Mouse (Mus musculus) cortical plate, adult 2 months (tissue): ENCODE measurements around the gene Smtnl1. TPM values are rescaled to one million over a fixed set of nuclear protein-coding genes. Genes with fewer than 3 reads are reported as not detected.

Experiments used
- H3K27ac ChIP-seq: fragments of 200-500 bp; 2 replicates; pipeline ENCODE4 v1.5.1; 2012; ENCODE audit warnings: low read length, control low read depth, inconsistent platforms; ENCODE audit not compliant: insufficient read depth
- H3K4me1 ChIP-seq: fragments of 200-500 bp; 2 replicates; pipeline ENCODE4 v1.6.1; 2011; ENCODE audit warnings: low read length; ENCODE audit not compliant: control insufficient read depth, insufficient read depth
- H3K4me3 ChIP-seq: fragments of 200-500 bp; 2 replicates; pipeline ENCODE4 v1.5.1; 2011; ENCODE audit warnings: mild to moderate bottlenecking, low read length, control low read depth; ENCODE audit not compliant: insufficient read depth
- CTCF ChIP-seq: fragments of 200-500 bp; IDR thresholded peaks from 2 replicates; pipeline ENCODE4 v1.5.1; 2011; ENCODE audit warnings: mild to moderate bottlenecking, control low read depth, low read length; ENCODE audit not compliant: insufficient read depth; ENCODE audit errors: extremely low read depth
- POLR2A ChIP-seq: fragments of 200-500 bp; IDR thresholded peaks from 2 replicates; pipeline ENCODE4 v1.6.1; 2011; ENCODE audit warnings: mild to moderate bottlenecking, low read length, control low read depth; ENCODE audit not compliant: insufficient read depth; ENCODE audit errors: extremely low read depth
- polyA plus RNA-seq: library from polyadenylated mRNA; depleted of rRNA; stranded (reverse); fragments of >200 nt; gene quantifications from 2 replicates; pipeline ENCODE4 v1.2.3, GENCODE M21; 2012; rRNA removed

Gene Smtnl1
- polyA plus RNA-seq, 1 experiment: not detected

GRCm38 (mm10) chr2:84777706-84778105, 44.7 kb downstream of the Smtnl1 start:
- TF ChIP-seq CTCF: no peak
- TF ChIP-seq POLR2A: no peak
- no peaks in the 10 kb centered on the region for H3K4me1 ChIP-seq
- H3K4me3 ChIP-seq: no peak overlapping the region
- no peak overlapping the region for H3K27ac ChIP-seq

GRCm38 (mm10) chr2:84775665-84776064, 46.8 kb downstream of the Smtnl1 start:
- TF ChIP-seq POLR2A (no peak), CTCF (no peak)
- Histone ChIP-seq H3K4me3 (no peak overlapping the region), H3K4me1 (no peaks in the 10 kb centered on the region), H3K27ac (no peak overlapping the region)

- H3K27ac ChIP-seq: no peak within 1 kb of the TSS
- H3K4me1 ChIP-seq: no peaks in the 10 kb centered on the region
- TF ChIP-seq POLR2A (no peak), CTCF (no peak)
- 0 out of 2 replicates have a peak within 1 kb of the TSS, but pooled peaks have one; percentile 1 for H3K4me3 ChIP-seq
These were observed 47.2 kb downstream of the Smtnl1 start, which contains the start of gene Serping1 for GRCm38 (mm10) chr2:84775241-84775640. Gene Serping1 (minus strand): TSS chr2:84775444.

GRCm38 (mm10) chr2:84774751-84775150, 47.7 kb downstream of the Smtnl1 start:
- TF ChIP-seq CTCF: no peak
- TF ChIP-seq POLR2A: no peak
- Histone ChIP-seq H3K4me1 (no peaks in the 10 kb centered on the region), H3K4me3 (0 out of 2 replicates have a peak overlapping the region, but pooled peaks have one; percentile 1), H3K27ac (no peak overlapping the region)

- Histone ChIP-seq H3K27ac (no peak overlapping the region), H3K4me3 (no peak overlapping the region), H3K4me1 (no peaks in the 10 kb centered on the region)
- no peak for TF ChIP-seq POLR2A
These were observed 49.3 kb downstream of the Smtnl1 start for GRCm38 (mm10) chr2:84773195-84773594.

GRCm38 (mm10) chr2:84772454-84772853, 50.0 kb downstream of the Smtnl1 start:
- TF ChIP-seq POLR2A: no peak
- no peak overlapping the region for H3K4me3 ChIP-seq
- H3K27ac ChIP-seq: no peak overlapping the region
- H3K4me1 ChIP-seq: no peaks in the 10 kb centered on the region

GRCm38 (mm10) chr2:84770501-84770900, 52.0 kb downstream of the Smtnl1 start:
- no peak overlapping the region for H3K27ac ChIP-seq
- TF ChIP-seq POLR2A (no peak), CTCF (no peak)
- H3K4me3 ChIP-seq: no peak overlapping the region
- no peaks in the 10 kb centered on the region for H3K4me1 ChIP-seq

GRCm38 (mm10) chr2:84762818-84763217, 59.6 kb downstream of the Smtnl1 start:
- H3K4me3 ChIP-seq: no peak overlapping the region
- TF ChIP-seq POLR2A: no peak
- no peak for TF ChIP-seq CTCF
- no peaks in the 10 kb centered on the region for H3K4me1 ChIP-seq
- no peak overlapping the region for H3K27ac ChIP-seq

- no peak for TF ChIP-seq CTCF
- TF ChIP-seq POLR2A: no peak
- Histone ChIP-seq H3K4me3 (no peak overlapping the region), H3K4me1 (no peaks in the 10 kb centered on the region), H3K27ac (no peak overlapping the region)
These were observed 60.2 kb downstream of the Smtnl1 start for GRCm38 (mm10) chr2:84762295-84762694.

GRCm38 (mm10) chr2:84761840-84762239, 60.6 kb downstream of the Smtnl1 start:
- H3K4me3 ChIP-seq: no peak overlapping the region
- no peak overlapping the region for H3K27ac ChIP-seq
- H3K4me1 ChIP-seq: no peaks in the 10 kb centered on the region
- TF ChIP-seq CTCF: no peak
- TF ChIP-seq POLR2A: no peak

GRCm38 (mm10) chr2:84761309-84761708, 61.1 kb downstream of the Smtnl1 start:
- Histone ChIP-seq H3K4me3 (no peak overlapping the region), H3K4me1 (no peaks in the 10 kb centered on the region), H3K27ac (no peak overlapping the region)
- TF ChIP-seq CTCF: no peak

Other genes with a start within 250 kb of the Smtnl1 start
- gene Ctnnd1, start 171.9 kb downstream of the Smtnl1 start, polyA plus RNA-seq: 42.1 and 42.6 TPM in 2 replicates
- gene Btbd18, start 163.6 kb downstream of the Smtnl1 start, polyA plus RNA-seq: not detected in 2 replicates
- gene Selenoh, start 151.9 kb downstream of the Smtnl1 start, polyA plus RNA-seq: 50.4 and 53.7 TPM in 2 replicates
- gene Gm28635, start 144.6 kb downstream of the Smtnl1 start, polyA plus RNA-seq: not detected in 2 replicates
- 26.8 and 28.2 TPM in 2 replicates for gene Med19, start 144.2 kb downstream of the Smtnl1 start, polyA plus RNA-seq
- gene Tmx2, start 143.5 kb downstream of the Smtnl1 start, polyA plus RNA-seq: 264 and 274 TPM in 2 replicates
- 27.5 and 29.7 TPM in 2 replicates for gene Zdhhc5, start 107.5 kb downstream of the Smtnl1 start, polyA plus RNA-seq
- gene Clp1, start 95.3 kb downstream of the Smtnl1 start, polyA plus RNA-seq: 9.0 and 10.0 TPM in 2 replicates
- gene Ypel4, start 88.6 kb downstream of the Smtnl1 start, polyA plus RNA-seq: 129 and 156 TPM in 2 replicates
- gene Gm19426, start 79.0 kb downstream of the Smtnl1 start, polyA plus RNA-seq: 1.4 and 2.0 TPM in 2 replicates
- gene Serping1, start 47.2 kb downstream of the Smtnl1 start, polyA plus RNA-seq: 11.2 and 13.6 TPM in 2 replicates
- gene Ube2l6, start 23.8 kb downstream of the Smtnl1 start, polyA plus RNA-seq: 9.4 and 12.1 TPM in 2 replicates
- 82.0 and 85.7 TPM in 2 replicates for gene Timm10, start 4.3 kb upstream of the Smtnl1 start, polyA plus RNA-seq
- 0.13 and 0.52 TPM in 2 replicates for gene Slc43a1, start 16.2 kb upstream of the Smtnl1 start, polyA plus RNA-seq
- gene Rtn4rl2, start 64.1 kb upstream of the Smtnl1 start, polyA plus RNA-seq: 73.3 and 76.9 TPM in 2 replicates
- 0.68 and 0.92 TPM in 2 replicates for gene Slc43a3, start 113.9 kb upstream of the Smtnl1 start, polyA plus RNA-seq
- 0.17 TPM in 1 of 2 replicates, not detected in the other for gene Prg2, start 157.8 kb upstream of the Smtnl1 start, polyA plus RNA-seq
- gene Prg3, start 165.6 kb upstream of the Smtnl1 start, polyA plus RNA-seq: not detected in 2 replicates
- 92.4 and 110 TPM in 2 replicates for gene Ssrp1, start 214.6 kb upstream of the Smtnl1 start, polyA plus RNA-seq
- 1.7 and 2.2 TPM in 2 replicates for gene P2rx3, start 214.8 kb upstream of the Smtnl1 start, polyA plus RNA-seq
- 55.4 and 62.8 TPM in 2 replicates for gene Tnks1bp1, start 225.4 kb upstream of the Smtnl1 start, polyA plus RNA-seq